Mouse (Mus musculus): Measurements from ENCODE around the gene Aldh1l1.

Aldh1l1 gene

GRCm38 (mm10) chr6:90620791-90621583, 134.8 kb downstream of the Aldh1l1 start:
- DNase-seq (ENCODE audit: low read depth, low spot score), result no peak

DNA sequence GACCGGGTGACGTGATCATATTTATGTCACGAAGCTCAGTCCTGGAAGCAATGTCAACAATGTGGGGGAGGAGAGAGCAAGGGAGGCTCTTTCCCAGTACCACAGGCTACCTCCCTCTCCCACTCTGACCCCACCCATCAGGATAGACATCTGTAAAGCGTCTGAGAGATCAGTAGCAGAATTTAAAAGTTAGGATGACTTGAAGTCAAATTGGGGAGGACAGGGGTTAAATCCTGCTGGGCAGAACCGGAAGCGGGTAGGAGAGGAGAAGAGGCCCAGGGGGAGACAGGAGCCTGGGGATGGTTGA, 135.3 kb downstream of the Aldh1l1 start:
- DNase-seq (ENCODE audit: low read depth, low spot score), result no peak

DNA sequence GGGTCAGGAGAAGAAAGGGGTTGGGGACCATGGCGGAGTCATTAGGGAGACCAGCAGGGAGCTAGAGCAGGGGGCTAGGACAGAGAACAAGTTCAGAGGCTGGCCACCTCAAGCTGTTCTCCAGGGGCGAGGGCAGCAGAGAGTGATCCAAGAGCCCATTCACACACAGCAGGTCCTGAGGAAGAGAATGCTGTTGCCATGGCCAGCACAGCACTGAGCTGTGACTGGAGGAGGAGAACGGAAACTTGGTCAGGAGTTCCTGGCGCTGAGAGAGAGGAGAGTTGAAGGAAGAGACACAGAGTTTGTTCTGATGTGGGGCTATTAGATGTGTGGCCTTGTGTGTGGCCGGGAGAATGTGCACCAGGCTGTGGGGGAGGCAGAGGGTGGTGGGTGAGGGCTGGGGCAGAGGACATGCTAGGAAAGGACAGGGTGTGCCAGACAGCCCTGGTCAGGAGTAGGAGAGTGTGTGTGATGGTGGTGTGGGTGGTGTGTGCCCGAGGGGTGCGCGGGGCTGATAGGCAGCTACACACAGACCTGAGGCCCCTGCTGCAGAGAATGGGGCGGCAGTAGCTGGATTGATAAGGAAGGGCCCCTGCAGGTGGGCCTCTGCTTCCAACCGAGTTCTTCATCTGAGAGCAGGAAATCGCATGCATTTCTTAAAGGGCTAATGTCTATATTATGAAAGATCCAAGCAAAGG, 136.7 kb downstream of the Aldh1l1 start:
- DNase-seq (ENCODE audit: low read depth, low spot score), result no peak

DNA sequence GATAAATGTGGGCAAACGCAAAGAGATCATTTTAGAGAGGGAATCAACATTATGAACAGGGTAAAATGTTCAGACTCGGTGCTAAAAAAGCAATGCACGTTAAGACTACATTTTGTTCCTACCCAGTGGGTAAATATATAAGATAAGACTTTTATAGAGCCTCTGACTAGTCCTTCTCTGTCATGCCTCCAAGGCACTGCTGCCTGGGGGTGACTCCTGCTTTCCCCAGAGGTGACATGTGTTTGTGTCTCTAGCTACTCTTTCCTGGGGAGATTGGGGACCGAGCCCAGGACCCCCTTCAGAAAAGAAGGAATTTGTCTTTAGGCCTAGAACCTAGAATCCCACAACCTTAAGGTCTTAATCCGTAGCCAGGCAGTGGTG, 137.2 kb downstream of the Aldh1l1 start:
- no peak for DNase-seq (ENCODE audit: low read depth, low spot score)

- DNase-seq (ENCODE audit: low read depth, low spot score), result no peak
These were observed 138.0 kb downstream of the Aldh1l1 start for GRCm38 (mm10) chr6:90624184-90624583.

GRCm38 (mm10) chr6:90624733-90625132, 138.5 kb downstream of the Aldh1l1 start:
- no peak for DNase-seq (ENCODE audit: low read depth, low spot score)

- DNase-seq (ENCODE audit: low read depth, low spot score), result peak; percentile 22
These were observed 139.2 kb downstream of the Aldh1l1 start for GRCm38 (mm10) chr6:90625207-90625994.

DNA sequence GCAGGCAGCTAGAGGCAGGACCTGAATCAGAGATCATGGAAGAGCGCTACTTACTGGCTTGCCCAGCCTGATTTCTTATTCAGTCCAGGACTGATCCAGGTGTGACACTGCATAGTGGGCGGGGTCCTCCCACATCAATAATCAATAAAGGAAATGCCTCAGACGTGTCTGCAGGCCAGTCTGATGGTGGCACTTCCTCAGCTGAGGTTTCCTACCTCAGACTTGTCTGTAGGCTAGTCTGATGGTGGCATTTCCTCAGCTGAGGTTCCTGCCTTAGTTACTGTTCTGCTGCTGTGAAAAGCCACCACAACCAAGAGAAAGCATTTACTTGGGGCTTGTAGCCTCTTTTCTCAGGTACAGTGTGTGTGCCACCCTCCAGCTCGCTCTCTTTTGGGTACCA, 141.3 kb downstream of the Aldh1l1 start:
- DNase-seq (ENCODE audit: low read depth, low spot score), result no peak

DNA sequence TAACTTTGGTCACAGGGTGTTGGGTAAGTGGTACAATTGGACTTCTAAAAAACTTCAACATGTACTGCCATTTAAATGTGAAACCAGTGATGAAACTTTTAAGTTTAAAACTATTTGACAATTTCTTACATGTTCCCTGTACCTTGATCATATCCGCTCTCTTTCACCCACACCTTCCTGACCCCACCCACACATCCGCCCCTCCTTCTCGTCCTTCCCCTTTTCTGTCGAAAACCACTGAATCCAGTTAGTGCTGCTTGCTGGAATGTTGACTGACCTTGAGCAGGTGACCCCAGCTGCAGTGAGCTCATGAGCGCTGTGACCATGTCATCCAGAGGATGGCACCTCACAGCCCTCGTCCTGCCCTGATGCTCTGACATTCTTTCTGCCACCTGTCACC, 143.3 kb downstream of the Aldh1l1 start:
- peak; percentile 57 for DNase-seq (ENCODE audit: low read depth, low spot score)

- no peak for DNase-seq (ENCODE audit: low read depth, low spot score)
These were observed 144.2 kb downstream of the Aldh1l1 start for GRCm38 (mm10) chr6:90630427-90630826.

DNA sequence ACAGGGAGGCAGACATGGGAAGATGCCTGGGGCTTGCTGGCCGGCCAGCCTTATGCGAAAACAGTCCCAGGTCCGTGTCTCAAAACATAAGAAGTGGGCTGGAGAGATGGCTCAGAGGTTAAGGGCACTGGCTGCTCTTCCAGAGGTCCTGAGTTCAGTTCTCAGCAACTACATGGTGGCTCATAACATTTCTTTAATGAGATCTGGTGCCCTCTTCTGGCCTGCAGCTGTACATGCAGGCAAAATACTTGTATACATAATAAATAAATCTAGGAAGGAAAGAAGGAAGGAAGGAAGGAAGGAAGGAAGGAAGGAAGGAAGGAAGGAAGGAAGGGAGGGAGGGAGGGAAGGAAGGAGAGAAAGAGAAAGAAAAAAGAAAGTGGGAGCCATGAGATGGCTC, 146.3 kb downstream of the Aldh1l1 start:
- DNase-seq (ENCODE audit: low read depth, low spot score), result peak; percentile 36

DNA sequence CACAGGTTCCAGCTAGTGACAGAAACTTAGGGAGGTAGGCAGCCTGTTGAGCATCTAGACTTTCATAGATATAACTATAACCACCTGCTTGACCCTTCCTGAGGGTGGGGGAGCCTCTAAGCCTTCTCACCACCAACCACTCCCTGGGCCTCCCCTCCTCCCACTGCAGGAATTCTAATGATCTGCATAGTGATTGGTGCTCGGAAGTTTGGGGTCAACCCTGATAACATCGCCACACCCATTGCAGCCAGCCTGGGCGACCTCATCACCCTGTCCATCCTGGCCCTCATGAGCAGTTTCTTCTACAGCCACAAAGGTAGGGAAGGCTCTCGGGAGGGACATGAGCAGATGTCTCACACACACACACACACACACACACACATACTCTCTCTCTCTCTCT, 148.9 kb downstream of the Aldh1l1 start:
- peak; percentile 74 for DNase-seq (ENCODE audit: low read depth, low spot score)

DNA sequence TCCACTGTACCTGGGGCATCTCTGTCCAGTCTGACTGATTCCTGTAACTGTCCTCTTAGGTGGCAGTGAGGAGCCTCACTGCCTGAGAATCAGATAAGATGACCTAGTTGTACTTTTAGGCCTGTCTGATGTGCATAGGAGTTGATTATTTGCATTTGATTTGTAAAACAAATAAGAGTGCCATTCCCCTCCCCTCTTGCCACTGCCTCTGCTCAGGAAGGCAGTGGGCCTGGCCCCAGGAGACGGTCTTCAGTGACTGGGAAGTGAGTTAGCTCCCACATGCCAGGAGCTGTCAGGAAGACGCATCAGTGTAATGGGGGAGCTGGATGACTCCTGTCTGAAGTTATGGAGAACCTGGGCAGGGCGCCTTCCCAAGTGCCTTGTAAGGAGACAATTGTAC, 149.4 kb downstream of the Aldh1l1 start:
- DNase-seq (ENCODE audit: low read depth, low spot score), result peak; percentile 75

- no peak for DNase-seq (ENCODE audit: low read depth, low spot score)
These were observed 156.8 kb downstream of the Aldh1l1 start for GRCm38 (mm10) chr6:90643057-90643456.

- DNase-seq (ENCODE audit: low read depth, low spot score), result no peak
These were observed 158.7 kb downstream of the Aldh1l1 start for GRCm38 (mm10) chr6:90644965-90645364.

GRCm38 (mm10) chr6:90648391-90648790, 162.2 kb downstream of the Aldh1l1 start:
- DNase-seq (ENCODE audit: low read depth, low spot score), result peak; percentile 53

DNA sequence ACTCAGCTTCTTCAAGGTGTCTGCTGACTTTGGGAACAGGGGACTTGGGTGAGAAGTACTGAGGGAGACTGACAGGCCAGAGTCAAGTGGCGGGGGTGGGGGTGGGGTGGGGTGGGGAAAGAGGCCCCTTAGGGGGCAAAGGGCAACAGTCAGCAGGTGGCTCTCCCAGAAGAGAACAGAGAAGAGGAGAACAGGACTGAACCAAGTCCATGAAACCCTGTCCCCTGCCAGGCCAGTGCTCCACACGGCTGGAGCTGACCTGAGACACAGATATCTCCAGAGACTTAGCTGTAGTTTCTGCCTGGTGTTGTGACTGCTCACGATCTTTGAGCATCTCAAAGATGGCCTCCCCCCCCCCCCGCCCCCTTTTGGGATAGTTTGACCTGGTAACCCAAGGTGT, 163.1 kb downstream of the Aldh1l1 start:
- DNase-seq (ENCODE audit: low read depth, low spot score), result no peak

Measured in ES-CJ7 (cell line).